Mouse (Mus musculus): ENCODE measurements around the gene Sh3kbp1. TPM values are rescaled to one million over a fixed set of nuclear protein-coding genes. Genes with fewer than 3 reads are reported as not detected.

The Sh3kbp1 gene
- 41.8 and 42.1 TPM in 2 replicates for polyA plus RNA-seq (2012; rRNA removed)

GRCm38 (mm10) chrX:159626907-159627587, at the start of gene Sh3kbp1:
Gene Sh3kbp1 (plus strand): TSS chrX:159627272.

GRCm38 (mm10) chrX:159988002-159988960, 361.2 kb downstream of the Sh3kbp1 start, which contains the start of gene Map3k15:
Gene Map3k15 (plus strand): TSS chrX:159988433.

Other genes with a start within 250 kb of the Sh3kbp1 start
- gene Map7d2, start 212.7 kb upstream of the Sh3kbp1 start, polyA plus RNA-seq (2012; rRNA removed) = 15.2 and 18.7 TPM in 2 replicates
- gene Bclaf3, start 100.6 kb upstream of the Sh3kbp1 start, polyA plus RNA-seq (2012; rRNA removed) = 23.9 and 26.4 TPM in 2 replicates